Mouse (Mus musculus) left cerebral cortex, adult 11 months (tissue): ENCODE data around the gene Plpp7.

ENCODE experiments used
- DNase-seq: peaks from one replicate; pipeline ENCODE4 v3.0.0; 2022; ENCODE audit warnings: low spot score

The Plpp7 gene

GRCm38 (mm10) chr2:32068811-32069607 is 26.3 kb upstream of the Plpp7 start:
- no peak for DNase-seq

- DNase-seq: no peak
Measured at GRCm38 (mm10) chr2:32070747-32071146, 24.6 kb upstream of the Plpp7 start.

GRCm38 (mm10) chr2:32074404-32074803 is 20.9 kb upstream of the Plpp7 start:
- no peak for DNase-seq

- no peak for DNase-seq
Measured at GRCm38 (mm10) chr2:32075368-32075767, 20.0 kb upstream of the Plpp7 start.

- DNase-seq: no peak
Measured at GRCm38 (mm10) chr2:32077744-32078143, 17.6 kb upstream of the Plpp7 start.

- no peak for DNase-seq
Measured at GRCm38 (mm10) chr2:32078522-32078921, 16.8 kb upstream of the Plpp7 start.

- no peak for DNase-seq
Measured at GRCm38 (mm10) chr2:32079191-32079725, 16.1 kb upstream of the Plpp7 start.

GRCm38 (mm10) chr2:32080681-32081080 is 14.6 kb upstream of the Plpp7 start:
- no peak for DNase-seq

- DNase-seq: no peak
Measured at GRCm38 (mm10) chr2:32081296-32081929, 13.9 kb upstream of the Plpp7 start.

GRCm38 (mm10) chr2:32082229-32082628 is 13.1 kb upstream of the Plpp7 start:
- DNase-seq: no peak

- DNase-seq: no peak
Measured at GRCm38 (mm10) chr2:32083159-32084011, 11.9 kb upstream of the Plpp7 start.

GRCm38 (mm10) chr2:32084111-32084871 is 11.0 kb upstream of the Plpp7 start, which contains the start of gene Fam78a:
Gene Fam78a, minus strand, starts transcription at chr2:32084857.
- no peak for DNase-seq

GRCm38 (mm10) chr2:32084872-32085199 is 10.5 kb upstream of the Plpp7 start:
- no peak for DNase-seq

- no peak for DNase-seq
Measured at GRCm38 (mm10) chr2:32085231-32085630, 10.1 kb upstream of the Plpp7 start.

GRCm38 (mm10) chr2:32087606-32088005 is 7.7 kb upstream of the Plpp7 start:
- no peak for DNase-seq

GRCm38 (mm10) chr2:32088372-32088981 is 6.9 kb upstream of the Plpp7 start:
- peak; percentile 55 for DNase-seq

- no peak for DNase-seq
Measured at GRCm38 (mm10) chr2:32089606-32090005, 5.7 kb upstream of the Plpp7 start.

- no peak for DNase-seq
Measured at GRCm38 (mm10) chr2:32090145-32090544, 5.2 kb upstream of the Plpp7 start.

- DNase-seq: no peak
Measured at GRCm38 (mm10) chr2:32091956-32092355, 3.4 kb upstream of the Plpp7 start.

- no peak for DNase-seq
Measured at GRCm38 (mm10) chr2:32094001-32094707, 1.2 kb upstream of the Plpp7 start.

- no peak for DNase-seq
Measured at GRCm38 (mm10) chr2:32096122-32096420, 743 bp downstream of the Plpp7 start.
